Mouse (Mus musculus) layer of hippocampus, postnatal 14 days (tissue): Measurements from ENCODE around the gene Ttc22. TPM values are rescaled to one million over a fixed set of nuclear protein-coding genes. Genes with fewer than 3 reads are reported as not detected.
A peak's percentile ranks its signal among the peaks of the same experiment; 100 is the strongest.

Source experiments
- DNase-seq, 2 experiments: peaks; one replicate each; pipeline ENCODE4 v3.0.0; 2021 to 2022; ENCODE audit warnings: low spot score in 2 of 2, mixed read lengths in 1 of 2
- total RNA-seq, 2 experiments: library from RNA; stranded (reverse); gene quantifications; 2 replicates each; pipeline ENCODE4 v1.2.3; 2021

The Ttc22 gene
- total RNA-seq, 2 experiments from 2014 or later = 0.91 to 0.94 TPM

GRCm38 (mm10) chr4:106614881-106615280 lies 7.4 kb upstream of the Ttc22 start:
- DNase-seq = no peak

- DNase-seq = no peak
Measured at GRCm38 (mm10) chr4:106615637-106616036, 6.6 kb upstream of the Ttc22 start.

DNA sequence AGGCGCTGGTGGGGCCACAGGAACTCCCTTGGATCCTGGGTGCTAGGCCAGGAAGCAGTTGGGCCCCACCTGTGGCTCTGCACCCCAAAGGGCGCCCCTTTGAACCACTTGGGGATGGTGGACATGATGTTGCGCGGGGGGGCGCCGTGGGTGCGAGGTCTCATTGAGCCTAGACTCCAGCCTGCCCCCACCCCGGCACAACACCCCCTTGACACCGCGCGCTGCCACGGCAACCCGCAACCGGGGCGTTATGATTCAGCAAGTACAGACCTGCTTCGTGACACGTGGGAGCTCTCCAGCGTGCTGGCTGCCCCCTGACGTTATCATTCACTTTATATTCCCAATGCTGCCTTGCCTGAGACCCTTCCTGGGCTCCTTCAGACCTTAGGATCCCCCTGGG lies 5.2 kb upstream of the Ttc22 start, which contains the start of gene Lexm:
TSS of gene Lexm (minus strand) at position 186 of the 400 bp plus-strand sequence.
- DNase-seq = no peak

DNA sequence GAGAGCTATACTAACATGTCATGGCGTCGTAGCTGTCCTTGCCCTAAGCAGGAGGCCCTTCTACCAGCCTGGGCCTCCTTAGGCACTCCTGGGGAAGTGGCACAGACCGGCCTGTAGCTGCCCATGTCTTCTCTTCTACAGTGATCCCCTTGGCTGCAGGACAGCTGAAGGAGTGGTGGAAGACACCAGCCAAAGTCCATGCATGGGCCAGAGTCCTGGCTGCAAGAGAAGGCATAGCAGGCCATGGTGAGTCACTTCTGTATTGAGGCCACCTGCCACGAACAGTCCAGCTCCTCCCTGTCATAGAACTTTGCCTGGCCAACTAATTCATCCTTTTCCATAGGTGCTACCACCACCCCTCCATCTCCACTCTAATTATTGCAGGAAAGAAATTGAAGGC lies 3.3 kb upstream of the Ttc22 start:
- DNase-seq = no peak

GRCm38 (mm10) chr4:106621428-106621827 lies 804 bp upstream of the Ttc22 start:
- DNase-seq = no peak

- no peak for DNase-seq
Measured at GRCm38 (mm10) chr4:106622712-106623111, 480 bp downstream of the Ttc22 start.

DNA sequence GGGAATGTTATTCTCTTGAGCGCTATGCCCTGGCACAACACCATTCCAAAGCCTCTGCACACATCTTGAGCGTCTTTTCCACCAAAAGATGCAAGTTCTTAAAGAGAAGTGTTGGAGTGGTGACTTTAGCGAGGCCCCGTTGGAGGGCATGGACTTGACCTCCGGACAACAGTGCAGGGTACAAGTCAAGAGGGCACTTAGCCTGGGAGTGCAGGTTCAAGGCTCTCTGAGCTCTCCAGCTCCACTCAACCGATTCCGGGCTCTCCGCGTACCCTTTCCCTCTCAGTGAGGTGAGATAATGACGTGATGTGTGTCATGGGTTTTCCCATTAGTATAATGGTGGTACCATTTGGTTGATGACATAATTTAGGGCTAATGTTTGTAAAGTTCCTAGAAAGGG lies 2.0 kb downstream of the Ttc22 start:
- no peak for DNase-seq

DNA sequence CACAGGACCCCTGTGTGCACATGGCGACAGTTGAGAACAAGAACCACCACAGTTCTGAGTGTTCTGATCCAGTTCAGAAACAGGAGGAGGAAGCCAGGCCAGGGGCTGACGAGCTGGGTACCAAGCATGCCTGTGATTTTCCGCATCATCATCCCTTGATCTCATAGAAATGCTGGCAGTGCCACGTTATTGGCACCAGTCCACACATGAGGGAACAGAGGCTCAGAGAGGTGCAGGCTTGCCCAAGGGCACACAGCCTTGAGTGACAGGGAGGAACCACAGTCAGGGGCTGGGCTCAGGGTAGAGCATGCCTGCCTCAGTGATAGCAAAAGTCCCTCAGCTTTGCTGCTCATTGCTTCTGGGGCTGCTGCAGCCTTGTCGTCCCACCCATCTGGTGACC lies 5.6 kb downstream of the Ttc22 start:
- DNase-seq = no peak

- no peak for DNase-seq
Measured at GRCm38 (mm10) chr4:106628650-106629360, 6.6 kb downstream of the Ttc22 start.

DNA sequence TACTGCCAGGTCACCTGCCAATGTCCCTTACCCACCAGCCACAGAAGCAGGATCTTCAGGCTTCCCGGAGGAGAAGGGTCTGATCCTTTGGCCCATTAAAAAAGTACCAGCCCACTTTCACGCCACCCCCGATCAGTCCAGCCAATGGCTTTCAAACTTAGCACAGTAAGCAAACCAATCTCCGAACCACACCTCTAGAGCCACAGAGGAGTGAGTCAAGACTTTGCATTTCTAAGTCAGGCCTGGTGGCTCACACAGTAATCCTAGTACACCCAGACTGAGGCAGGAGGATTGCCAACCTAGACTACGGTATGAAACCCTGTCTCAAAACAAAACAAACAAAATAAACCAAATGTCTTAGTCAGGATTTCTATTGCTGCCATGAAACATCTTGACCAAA lies 7.1 kb downstream of the Ttc22 start:
- DNase-seq = no peak

- peak; percentile 94 to 95 for DNase-seq
Measured at GRCm38 (mm10) chr4:106630333-106631220, 8.3 kb downstream of the Ttc22 start.

DNA sequence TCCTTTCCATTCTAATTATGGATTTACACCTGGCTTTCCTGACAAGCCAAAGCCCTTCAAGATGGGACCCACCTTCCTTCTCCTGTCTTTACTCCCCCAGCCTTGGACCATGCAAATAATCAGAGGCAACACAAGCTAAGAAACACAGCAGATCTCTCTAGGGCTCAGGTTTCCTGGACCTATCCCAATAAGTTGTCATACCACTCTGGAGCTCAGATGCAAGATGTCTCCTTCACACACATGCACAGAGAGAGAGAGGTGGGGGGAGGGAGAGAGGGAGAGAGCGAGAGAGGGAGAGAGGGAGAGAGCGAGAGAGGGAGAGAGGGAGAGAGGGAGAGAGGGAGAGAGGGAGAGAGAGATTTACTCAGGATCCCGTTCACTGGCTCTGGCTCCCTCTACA lies 10.1 kb downstream of the Ttc22 start:
- no peak for DNase-seq

DNA sequence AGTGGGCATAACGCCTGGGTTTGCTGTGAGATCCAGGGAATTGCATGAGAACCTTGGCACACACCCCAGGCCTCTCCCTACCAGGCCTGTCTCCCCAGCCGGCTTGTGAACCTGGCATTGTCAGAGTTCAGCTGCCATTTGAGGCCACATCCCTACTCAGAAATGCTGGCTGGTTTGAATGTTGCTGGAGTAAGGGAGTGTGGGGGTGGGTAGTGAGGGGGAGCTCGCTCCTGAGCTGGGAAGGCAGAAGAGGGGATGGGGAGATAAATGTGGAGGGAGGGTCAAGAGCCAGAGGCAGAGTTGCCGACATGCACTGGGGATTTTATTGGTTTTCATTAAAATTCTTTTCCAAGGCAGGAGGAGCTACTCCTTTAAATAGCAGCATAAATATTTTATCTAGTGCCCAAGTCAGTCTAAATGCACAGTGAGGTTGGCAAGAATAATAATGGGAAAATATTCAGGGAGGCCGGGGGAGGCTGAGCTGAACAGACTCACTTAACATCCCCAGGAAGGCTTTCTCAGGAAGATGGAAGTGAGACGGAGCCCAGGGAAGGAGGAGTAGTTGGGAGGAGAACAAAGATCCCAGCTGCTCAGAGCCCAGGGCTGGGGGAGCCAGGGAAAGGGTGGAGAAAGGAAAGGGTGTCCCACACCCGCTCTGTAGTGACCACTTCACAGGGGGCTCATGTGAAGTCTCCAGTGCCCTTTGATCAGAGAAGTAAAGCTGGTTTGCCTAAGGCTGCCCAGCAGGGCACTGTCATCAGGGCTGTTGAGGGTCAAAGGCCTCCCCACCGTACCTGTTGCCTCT lies 11.3 kb downstream of the Ttc22 start:
- peak in 1 of 2 experiments; percentile 49 for DNase-seq

DNA sequence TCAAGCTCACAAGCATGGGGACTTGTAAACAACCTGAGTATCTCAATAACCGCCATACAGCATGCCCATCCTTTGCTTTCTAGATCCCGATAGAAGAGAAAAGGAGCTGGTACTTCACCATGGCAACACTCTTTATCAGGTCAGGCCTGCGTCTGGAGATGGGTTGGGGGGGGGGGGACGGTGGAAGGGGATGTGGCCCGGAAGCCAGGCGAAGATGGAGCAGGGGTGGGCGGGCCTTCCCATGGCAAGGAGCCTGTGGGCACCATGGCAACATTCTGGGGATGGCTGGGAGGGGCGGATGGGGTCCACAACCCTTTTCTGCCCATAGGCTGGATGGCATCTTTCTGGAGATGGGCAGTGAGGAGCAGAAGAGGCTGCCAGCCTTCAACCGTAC lies 11.9 kb downstream of the Ttc22 start:
- no peak for DNase-seq

GRCm38 (mm10) chr4:106643483-106644217 lies 21.4 kb downstream of the Ttc22 start:
- DNase-seq = no peak

DNA sequence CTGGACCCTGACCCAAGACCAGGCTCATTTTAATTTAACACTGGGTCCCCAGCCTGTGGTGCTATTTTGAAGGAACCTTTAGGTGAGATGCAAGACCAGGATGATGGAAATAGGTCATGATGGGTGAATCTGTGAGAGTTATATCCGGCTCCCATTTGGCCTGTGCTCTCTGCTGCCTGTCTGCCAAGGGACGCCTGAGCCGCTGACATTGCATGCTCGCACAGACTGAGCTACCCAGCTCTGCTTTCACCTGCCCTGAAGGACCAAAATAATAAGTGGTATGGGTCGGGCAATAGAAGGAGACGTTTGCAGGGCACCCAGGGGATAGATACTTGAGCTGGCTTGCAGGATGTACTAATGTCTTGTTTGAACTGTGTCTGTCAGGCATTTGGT lies 22.0 kb downstream of the Ttc22 start:
- DNase-seq = no peak

DNA sequence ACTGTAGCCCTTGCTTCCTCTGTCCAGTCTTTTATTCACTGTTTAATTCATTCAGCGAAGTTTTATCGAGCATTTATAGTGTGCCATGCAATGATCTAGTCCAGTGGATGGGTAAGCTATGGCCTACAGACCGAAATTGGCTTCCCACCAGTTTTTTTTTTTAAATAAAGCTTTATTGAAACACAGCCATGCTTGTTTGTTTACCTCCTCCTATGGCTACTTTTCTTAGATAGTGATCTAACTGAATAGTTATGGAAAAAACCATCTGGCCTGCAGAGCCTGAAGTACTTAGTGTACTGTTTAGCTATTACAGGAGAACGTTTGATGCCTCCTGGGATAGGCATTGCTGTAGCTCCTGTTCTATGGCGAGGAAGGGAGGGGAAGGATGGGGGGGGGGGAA lies 23.6 kb downstream of the Ttc22 start:
- no peak for DNase-seq

DNA sequence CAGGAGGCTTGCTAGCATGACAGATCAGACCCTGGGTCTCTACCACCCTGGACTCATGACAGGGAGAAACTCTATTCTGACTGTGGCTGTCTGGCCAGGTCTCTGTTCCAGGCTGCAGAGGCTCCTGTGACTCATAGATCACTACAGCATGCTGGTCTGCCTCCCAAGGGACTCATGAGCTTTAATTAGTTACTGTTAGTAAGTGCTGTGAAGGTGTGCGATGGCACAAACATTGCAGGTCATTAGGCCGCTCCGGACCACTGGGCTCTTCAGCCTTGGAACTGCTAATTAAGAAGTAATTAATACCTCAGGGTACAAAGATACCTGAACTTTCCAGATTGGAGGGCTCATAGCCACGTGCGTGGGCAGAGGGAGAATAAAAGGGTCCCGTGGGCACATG lies 24.9 kb downstream of the Ttc22 start:
- DNase-seq = no peak

DNA sequence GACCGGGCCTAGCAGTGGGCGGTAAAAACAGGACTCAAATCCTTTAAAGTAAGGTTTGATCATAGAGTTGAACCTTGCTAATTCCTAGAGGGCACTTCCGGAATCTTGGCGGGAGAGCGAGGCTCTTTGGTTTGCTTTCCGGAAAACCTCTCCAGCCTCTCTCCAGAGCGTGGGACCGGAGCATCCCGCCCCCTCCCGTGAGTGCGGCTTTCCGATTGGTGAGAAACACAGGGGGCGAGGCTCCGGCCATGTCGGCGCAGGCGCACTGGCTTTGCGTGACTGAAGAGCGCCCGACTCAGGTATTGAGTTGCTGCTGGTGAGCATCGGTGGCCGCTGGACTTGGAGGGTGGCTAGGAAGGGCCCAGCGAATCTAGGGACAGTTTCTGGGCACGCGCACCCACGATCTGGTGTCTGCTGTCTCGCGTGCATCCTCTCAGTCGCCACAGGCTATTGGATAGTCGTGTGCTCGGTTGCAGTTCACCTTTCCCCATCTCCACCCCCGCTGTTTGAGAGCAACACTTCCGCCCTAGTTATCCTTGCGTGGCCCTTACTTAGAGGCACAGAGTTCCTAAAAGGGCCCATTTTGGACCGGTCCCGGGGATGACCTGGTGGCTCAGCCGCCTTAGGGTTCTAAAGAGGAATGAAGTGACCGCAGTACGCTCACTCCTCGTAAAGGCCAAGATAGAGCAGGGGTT lies 28.7 kb downstream of the Ttc22 start, which contains the start of gene Pars2:
TSS of gene Pars2 (plus strand) at position 237 of the 695 bp plus-strand sequence.
- peak; percentile 95 to 98 for DNase-seq

- DNase-seq = no peak
Measured at GRCm38 (mm10) chr4:106652546-106652945, 30.3 kb downstream of the Ttc22 start.
